Mouse (Mus musculus): Measurements from ENCODE around the gene Rpl3. TPM values are rescaled to one million over a fixed set of nuclear protein-coding genes. Genes with fewer than 3 reads are reported as not detected.

The Rpl3 gene
- polyA plus RNA-seq, 2 experiments: 1,384 to 1,569 TPM

GRCm38 (mm10) chr15:80099477-80099876 lies 7.8 kb upstream of the Rpl3 start:
- Histone ChIP-seq H3K27ac (replicated peaks; ENCODE audit: low read depth, low read length) (no peak overlapping the region), H3K27me3 (ENCODE audit: control insufficient read depth, insufficient read depth, low read length) (no peaks in the 10 kb centered on the region), H3K4me2 (replicated peaks; ENCODE audit: low read depth, low read length, severe bottlenecking) (no peak overlapping the region), H3K9ac (ENCODE audit: low read depth, low read length, severe bottlenecking) (no peak overlapping the region), H3K4me1 (ENCODE audit: control insufficient read depth, insufficient read depth, low read length) (peaks cover 6% of the 10 kb centered on the region), H3K9me3 (ENCODE audit: control insufficient read depth, low read length) (no peaks in the 10 kb centered on the region), H3K36me3 (ENCODE audit: control insufficient read depth, insufficient read depth, low read length) (no peaks in the 10 kb centered on the region), H3K4me3 (replicated peaks; ENCODE audit: low read length) (no peak overlapping the region)
- no peak for TF ChIP-seq POLR2A (IDR thresholded peaks at IDR 0.05; ENCODE audit: borderline replicate concordance, extremely low read depth, insufficient read depth, insufficient read length)
- ATAC-seq (ENCODE audit: low FRiP score, low read depth) (no peak), DNase-seq (ENCODE audit: low spot score) (no peak)
- 68% methylated on average over 3 of the region's 3 CpGs for WGBS

GRCm38 (mm10) chr15:80098809-80099208 lies 7.1 kb upstream of the Rpl3 start:
- Histone ChIP-seq H3K27ac (replicated peaks; ENCODE audit: low read depth, low read length) (no peak overlapping the region), H3K9ac (ENCODE audit: low read depth, low read length, severe bottlenecking) (no peak overlapping the region), H3K4me1 (ENCODE audit: control insufficient read depth, insufficient read depth, low read length) (peaks cover 6% of the 10 kb centered on the region), H3K9me3 (ENCODE audit: control insufficient read depth, low read length) (no peaks in the 10 kb centered on the region), H3K36me3 (ENCODE audit: control insufficient read depth, insufficient read depth, low read length) (no peaks in the 10 kb centered on the region), H3K4me3 (replicated peaks; ENCODE audit: low read length) (no peak overlapping the region), H3K4me2 (replicated peaks; ENCODE audit: low read depth, low read length, severe bottlenecking) (no peak overlapping the region), H3K27me3 (ENCODE audit: control insufficient read depth, insufficient read depth, low read length) (no peaks in the 10 kb centered on the region)
- ATAC-seq (ENCODE audit: low FRiP score, low read depth) (no peak), DNase-seq (ENCODE audit: low spot score) (no peak)
- TF ChIP-seq POLR2A (IDR thresholded peaks at IDR 0.05; ENCODE audit: borderline replicate concordance, extremely low read depth, insufficient read depth, insufficient read length): no peak
- 38% methylated on average over 9 of the region's 9 CpGs for WGBS

- no peak overlapping the region for H3K27ac ChIP-seq (replicated peaks; ENCODE audit: low read depth, low read length)
- H3K4me1 ChIP-seq (ENCODE audit: control insufficient read depth, insufficient read depth, low read length): peaks cover 6% of the 10 kb centered on the region
- H3K36me3 ChIP-seq (ENCODE audit: control insufficient read depth, insufficient read depth, low read length): no peaks in the 10 kb centered on the region
- no peak for ATAC-seq (ENCODE audit: low FRiP score, low read depth)
- H3K4me3 ChIP-seq (replicated peaks; ENCODE audit: low read length): no peak overlapping the region
- 39% methylated on average over 8 of the region's 8 CpGs for WGBS
- no peak for DNase-seq (ENCODE audit: low spot score)
- H3K27me3 ChIP-seq (ENCODE audit: control insufficient read depth, insufficient read depth, low read length): peaks cover 3% of the 10 kb centered on the region; the same call in 1 of the 2 replicates
- no peak overlapping the region for H3K9ac ChIP-seq (ENCODE audit: low read depth, low read length, severe bottlenecking)
- H3K4me2 ChIP-seq (replicated peaks; ENCODE audit: low read depth, low read length, severe bottlenecking): no peak overlapping the region
- no peaks in the 10 kb centered on the region for H3K9me3 ChIP-seq (ENCODE audit: control insufficient read depth, low read length)
- no peak for TF ChIP-seq POLR2A (IDR thresholded peaks at IDR 0.05; ENCODE audit: borderline replicate concordance, extremely low read depth, insufficient read depth, insufficient read length)
Observed at GRCm38 (mm10) chr15:80097999-80098461, 6.4 kb upstream of the Rpl3 start.

- peaks cover 11% of the 10 kb centered on the region for H3K27me3 ChIP-seq (ENCODE audit: control insufficient read depth, insufficient read depth, low read length)
- H3K4me3 ChIP-seq (replicated peaks; ENCODE audit: low read length): no peak overlapping the region
- H3K36me3 ChIP-seq (ENCODE audit: control insufficient read depth, insufficient read depth, low read length): no peaks in the 10 kb centered on the region
- H3K9ac ChIP-seq (ENCODE audit: low read depth, low read length, severe bottlenecking): no peak overlapping the region
- H3K4me1 ChIP-seq (ENCODE audit: control insufficient read depth, insufficient read depth, low read length): peaks cover 6% of the 10 kb centered on the region
- ATAC-seq (ENCODE audit: low FRiP score, low read depth) (peak; percentile 56), DNase-seq (ENCODE audit: low spot score) (peak; percentile 79)
- H3K4me2 ChIP-seq (replicated peaks; ENCODE audit: low read depth, low read length, severe bottlenecking): no peak overlapping the region
- TF ChIP-seq POLR2A (IDR thresholded peaks at IDR 0.05; ENCODE audit: borderline replicate concordance, extremely low read depth, insufficient read depth, insufficient read length): no peak
- H3K27ac ChIP-seq (replicated peaks; ENCODE audit: low read depth, low read length): no peak overlapping the region
- H3K9me3 ChIP-seq (ENCODE audit: control insufficient read depth, low read length): no peaks in the 10 kb centered on the region
- 16% methylated on average over 17 of the region's 20 CpGs for WGBS
Observed at GRCm38 (mm10) chr15:80096946-80097881, 5.5 kb upstream of the Rpl3 start.

- H3K4me3 ChIP-seq (replicated peaks; ENCODE audit: low read length): no peak overlapping the region
- no peaks in the 10 kb centered on the region for H3K9me3 ChIP-seq (ENCODE audit: control insufficient read depth, low read length)
- WGBS: 62% methylated on average over 10 of the region's 10 CpGs
- ATAC-seq (ENCODE audit: low FRiP score, low read depth) (no peak), DNase-seq (ENCODE audit: low spot score) (no peak)
- peaks cover 19% of the 10 kb centered on the region for H3K27me3 ChIP-seq (ENCODE audit: control insufficient read depth, insufficient read depth, low read length)
- no peak overlapping the region for H3K27ac ChIP-seq (replicated peaks; ENCODE audit: low read depth, low read length)
- TF ChIP-seq POLR2A (IDR thresholded peaks at IDR 0.05; ENCODE audit: borderline replicate concordance, extremely low read depth, insufficient read depth, insufficient read length): no peak
- H3K4me2 ChIP-seq (replicated peaks; ENCODE audit: low read depth, low read length, severe bottlenecking): no peak overlapping the region
- no peaks in the 10 kb centered on the region for H3K36me3 ChIP-seq (ENCODE audit: control insufficient read depth, insufficient read depth, low read length)
- no peak overlapping the region for H3K9ac ChIP-seq (ENCODE audit: low read depth, low read length, severe bottlenecking)
- H3K4me1 ChIP-seq (ENCODE audit: control insufficient read depth, insufficient read depth, low read length): peaks cover 6% of the 10 kb centered on the region
Observed at GRCm38 (mm10) chr15:80096406-80096805, 4.7 kb upstream of the Rpl3 start.
